Mouse (Mus musculus) stomach, adult 2 months (tissue): ENCODE data around the gene Actr10. TPM values are rescaled to one million over a fixed set of nuclear protein-coding genes. Genes with fewer than 3 reads are reported as not detected.

Source experiments
- polyA plus RNA-seq: library from polyadenylated mRNA; depleted of rRNA; stranded (reverse); fragments of >200 nt; gene quantifications from 2 replicates; pipeline ENCODE4 v1.2.3, GENCODE M21; 2012; rRNA removed

Gene Actr10
- polyA plus RNA-seq, result 3.1 and 5.1 TPM in 2 replicates

GRCm38 (mm10) chr12:70937571-70938384, at the start of gene Actr10:
Gene Actr10, plus strand, starts transcription at chr12:70937857.

GRCm38 (mm10) chr12:70974441-70975266, 37.0 kb downstream of the Actr10 start, which contains the start of gene Psma3:
Gene Psma3, plus strand, starts transcription at chr12:70974621.

Other genes with a start within 250 kb of the Actr10 start
- gene Frmd6, start 112.3 kb upstream of the Actr10 start, polyA plus RNA-seq, result 4.7 and 6.4 TPM in 2 replicates
- gene Psma3, start 36.8 kb downstream of the Actr10 start, polyA plus RNA-seq, result 2.0 and 3.6 TPM in 2 replicates
- gene Arid4a, start 78.1 kb downstream of the Actr10 start, polyA plus RNA-seq, result 0.48 and 0.49 TPM in 2 replicates
- gene Tomm20l, start 173.6 kb downstream of the Actr10 start, polyA plus RNA-seq, result not detected in 2 replicates
- 1.7 and 1.8 TPM in 2 replicates for gene Timm9, start 198.8 kb downstream of the Actr10 start, polyA plus RNA-seq
- 0.49 and 1.0 TPM in 2 replicates for gene 2700049A03Rik, start 199.0 kb downstream of the Actr10 start, polyA plus RNA-seq